Mouse (Mus musculus): Measurements from ENCODE around the gene Sod3. TPM values are rescaled to one million over a fixed set of nuclear protein-coding genes. Genes with fewer than 3 reads are reported as not detected.

Sod3 gene
- polyA plus RNA-seq, 1 experiment from 2014 or later = 1.4 TPM

GRCm38 (mm10) chr5:52352730-52353129, 10.9 kb upstream of the Sod3 start:
- DNase-seq = no peak
- WGBS = 92% methylated on average over 5 of the region's 5 CpGs
- H3K9ac ChIP-seq (replicated peaks; ENCODE audit: low read length) = no peak overlapping the region

GRCm38 (mm10) chr5:52354441-52354840, 9.2 kb upstream of the Sod3 start:
- DNase-seq = no peak
- ATAC-seq (ENCODE audit: low FRiP score, low TSS enrichment) = no peak
- Histone ChIP-seq H3K36me3 (ENCODE audit: control insufficient read depth, insufficient read depth, low read length) (no peaks in the 10 kb centered on the region), H3K27ac (replicated peaks; ENCODE audit: low read depth, low read length) (no peak overlapping the region), H3K9me3 (ENCODE audit: control insufficient read depth, low read length) (no peaks in the 10 kb centered on the region), H3K9ac (replicated peaks; ENCODE audit: low read length) (no peak overlapping the region), H3K4me1 (ENCODE audit: control insufficient read depth, insufficient read depth, low read length) (no peaks in the 10 kb centered on the region), H3K4me2 (ENCODE audit: low read length) (no peak overlapping the region), H3K4me3 (replicated peaks; ENCODE audit: low read depth, low read length) (no peak overlapping the region), H3K27me3 (ENCODE audit: control insufficient read depth, insufficient read depth, low read length) (no peaks in the 10 kb centered on the region)
- 89% methylated on average over 4 of the region's 4 CpGs for WGBS

More at GRCm38 (mm10) chr5:52352730-52353129, 10.9 kb upstream of the Sod3 start:
- no peaks in the 10 kb centered on the region for H3K27me3 ChIP-seq (ENCODE audit: control insufficient read depth, insufficient read depth, low read length)
- H3K4me1 ChIP-seq (ENCODE audit: control insufficient read depth, insufficient read depth, low read length) = no peaks in the 10 kb centered on the region
- H3K36me3 ChIP-seq (ENCODE audit: control insufficient read depth, insufficient read depth, low read length) = no peaks in the 10 kb centered on the region
- H3K9me3 ChIP-seq (ENCODE audit: control insufficient read depth, low read length) = no peaks in the 10 kb centered on the region
- no peak overlapping the region for H3K4me2 ChIP-seq (ENCODE audit: low read length)
- H3K4me3 ChIP-seq (replicated peaks; ENCODE audit: low read depth, low read length) = no peak overlapping the region
- no peak overlapping the region for H3K27ac ChIP-seq (replicated peaks; ENCODE audit: low read depth, low read length)
- ATAC-seq (ENCODE audit: low FRiP score, low TSS enrichment) = no peak

GRCm38 (mm10) chr5:52355612-52356011, 8.0 kb upstream of the Sod3 start:
- WGBS = 89% methylated on average over 7 of the region's 7 CpGs
- H3K27ac ChIP-seq (replicated peaks; ENCODE audit: low read depth, low read length) = no peak overlapping the region
- peaks cover 3% of the 10 kb centered on the region; the same call in 1 of the 2 replicates for H3K27me3 ChIP-seq (ENCODE audit: control insufficient read depth, insufficient read depth, low read length)
- no peak overlapping the region for H3K4me2 ChIP-seq (ENCODE audit: low read length)
- no peak overlapping the region for H3K9ac ChIP-seq (replicated peaks; ENCODE audit: low read length)
- no peaks in the 10 kb centered on the region for H3K36me3 ChIP-seq (ENCODE audit: control insufficient read depth, insufficient read depth, low read length)
- DNase-seq (no peak), ATAC-seq (ENCODE audit: low FRiP score, low TSS enrichment) (no peak)
- H3K9me3 ChIP-seq (ENCODE audit: control insufficient read depth, low read length) = no peaks in the 10 kb centered on the region
- no peak overlapping the region for H3K4me3 ChIP-seq (replicated peaks; ENCODE audit: low read depth, low read length)
- no peaks in the 10 kb centered on the region for H3K4me1 ChIP-seq (ENCODE audit: control insufficient read depth, insufficient read depth, low read length)

- Histone ChIP-seq H3K27ac (replicated peaks; ENCODE audit: low read depth, low read length) (no peak overlapping the region), H3K27me3 (ENCODE audit: control insufficient read depth, insufficient read depth, low read length) (peaks cover 3% of the 10 kb centered on the region; the same call in 1 of the 2 replicates), H3K4me2 (ENCODE audit: low read length) (no peak overlapping the region), H3K4me1 (ENCODE audit: control insufficient read depth, insufficient read depth, low read length) (no peaks in the 10 kb centered on the region), H3K9me3 (ENCODE audit: control insufficient read depth, low read length) (no peaks in the 10 kb centered on the region), H3K9ac (replicated peaks; ENCODE audit: low read length) (no peak overlapping the region), H3K36me3 (ENCODE audit: control insufficient read depth, insufficient read depth, low read length) (no peaks in the 10 kb centered on the region), H3K4me3 (replicated peaks; ENCODE audit: low read depth, low read length) (no peak overlapping the region)
- DNase-seq (no peak), ATAC-seq (ENCODE audit: low FRiP score, low TSS enrichment) (no peak)
- 64% methylated on average over 9 of the region's 9 CpGs for WGBS
Observed at GRCm38 (mm10) chr5:52357175-52357754, 6.3 kb upstream of the Sod3 start.

- peaks cover 3% of the 10 kb centered on the region; the same call in 1 of the 2 replicates for H3K27me3 ChIP-seq (ENCODE audit: control insufficient read depth, insufficient read depth, low read length)
- H3K4me2 ChIP-seq (ENCODE audit: low read length) = no peak overlapping the region
- no peaks in the 10 kb centered on the region for H3K36me3 ChIP-seq (ENCODE audit: control insufficient read depth, insufficient read depth, low read length)
- H3K4me1 ChIP-seq (ENCODE audit: control insufficient read depth, insufficient read depth, low read length) = peaks cover under 1% of the 10 kb centered on the region
- H3K4me3 ChIP-seq (replicated peaks; ENCODE audit: low read depth, low read length) = no peak overlapping the region
- no peak overlapping the region for H3K9ac ChIP-seq (replicated peaks; ENCODE audit: low read length)
- no peak overlapping the region for H3K27ac ChIP-seq (replicated peaks; ENCODE audit: low read depth, low read length)
- no peak for DNase-seq
- ATAC-seq (ENCODE audit: low FRiP score, low TSS enrichment) = no peak
- no peaks in the 10 kb centered on the region for H3K9me3 ChIP-seq (ENCODE audit: control insufficient read depth, low read length)
- 92% methylated on average over 6 of the region's 6 CpGs for WGBS
Observed at GRCm38 (mm10) chr5:52358120-52358519, 5.5 kb upstream of the Sod3 start.

- WGBS = 51% methylated on average over 21 of the region's 21 CpGs
- 0 out of 2 replicates have a peak, but pooled peaks have one; percentile 54 for ATAC-seq (ENCODE audit: low FRiP score, low TSS enrichment)
- H3K4me1 ChIP-seq (ENCODE audit: control insufficient read depth, insufficient read depth, low read length) = peaks cover 9% of the 10 kb centered on the region
- H3K27ac ChIP-seq (replicated peaks; ENCODE audit: low read depth, low read length) = no peak overlapping the region
- DNase-seq = peak; percentile 49
- H3K4me2 ChIP-seq (ENCODE audit: low read length) = peak overlapping the region; percentile 9; the same call in 1 of the 2 replicates
- H3K9me3 ChIP-seq (ENCODE audit: control insufficient read depth, low read length) = no peaks in the 10 kb centered on the region
- no peak overlapping the region for H3K9ac ChIP-seq (replicated peaks; ENCODE audit: low read length)
- H3K4me3 ChIP-seq (replicated peaks; ENCODE audit: low read depth, low read length) = no peak overlapping the region
- H3K36me3 ChIP-seq (ENCODE audit: control insufficient read depth, insufficient read depth, low read length) = no peaks in the 10 kb centered on the region
- peaks cover 3% of the 10 kb centered on the region; the same call in 1 of the 2 replicates for H3K27me3 ChIP-seq (ENCODE audit: control insufficient read depth, insufficient read depth, low read length)
Observed at GRCm38 (mm10) chr5:52360286-52361049, 3.1 kb upstream of the Sod3 start.

- no peaks in the 10 kb centered on the region for H3K36me3 ChIP-seq (ENCODE audit: control insufficient read depth, insufficient read depth, low read length)
- no peak overlapping the region for H3K27ac ChIP-seq (replicated peaks; ENCODE audit: low read depth, low read length)
- H3K4me2 ChIP-seq (ENCODE audit: low read length) = no peak overlapping the region
- peaks cover 3% of the 10 kb centered on the region; the same call in 1 of the 2 replicates for H3K27me3 ChIP-seq (ENCODE audit: control insufficient read depth, insufficient read depth, low read length)
- H3K4me3 ChIP-seq (replicated peaks; ENCODE audit: low read depth, low read length) = no peak overlapping the region
- H3K9me3 ChIP-seq (ENCODE audit: control insufficient read depth, low read length) = no peaks in the 10 kb centered on the region
- peaks cover 9% of the 10 kb centered on the region for H3K4me1 ChIP-seq (ENCODE audit: control insufficient read depth, insufficient read depth, low read length)
- ATAC-seq (ENCODE audit: low FRiP score, low TSS enrichment) (no peak), DNase-seq (no peak)
- 28% methylated on average over 6 of the region's 6 CpGs for WGBS
- H3K9ac ChIP-seq (replicated peaks; ENCODE audit: low read length) = no peak overlapping the region
Observed at GRCm38 (mm10) chr5:52362776-52363467, 669 bp upstream of the Sod3 start.

GRCm38 (mm10) chr5:52364521-52364920, 930 bp downstream of the Sod3 start:
- H3K4me2 ChIP-seq (ENCODE audit: low read length) = no peak overlapping the region
- ATAC-seq (ENCODE audit: low FRiP score, low TSS enrichment) (no peak), DNase-seq (no peak)
- H3K4me3 ChIP-seq (replicated peaks; ENCODE audit: low read depth, low read length) = no peak overlapping the region
- no peaks in the 10 kb centered on the region for H3K9me3 ChIP-seq (ENCODE audit: control insufficient read depth, low read length)
- no peak overlapping the region for H3K27ac ChIP-seq (replicated peaks; ENCODE audit: low read depth, low read length)
- no peaks in the 10 kb centered on the region for H3K36me3 ChIP-seq (ENCODE audit: control insufficient read depth, insufficient read depth, low read length)
- H3K9ac ChIP-seq (replicated peaks; ENCODE audit: low read length) = no peak overlapping the region
- peaks cover 3% of the 10 kb centered on the region; the same call in 1 of the 2 replicates for H3K27me3 ChIP-seq (ENCODE audit: control insufficient read depth, insufficient read depth, low read length)
- peaks cover 9% of the 10 kb centered on the region for H3K4me1 ChIP-seq (ENCODE audit: control insufficient read depth, insufficient read depth, low read length)
- WGBS = 70% methylated on average over 5 of the region's 5 CpGs
